Mouse (Mus musculus) heart, embryonic 14.5 days (tissue): Measurements from ENCODE around the gene Stim2. TPM values are rescaled to one million over a fixed set of nuclear protein-coding genes. Genes with fewer than 3 reads are reported as not detected.

Experiments
- ATAC-seq: fragments of 200-750 bp; cut with Nextera tagmentation; 2 replicates; pipeline ENCODE4 v1.8.0; 2017; ENCODE audit warnings: low read depth, moderate TSS enrichment; ENCODE audit not compliant: insufficient number of reproducible peaks, insufficient read depth, low FRiP score
- H3K27ac ChIP-seq, 2 experiments: fragments of 200-500 bp in 1 of 2; fragments of 300-500 bp in 1 of 2; sonication (generic) in 1 of 2; replicated peaks in 1 of 2; 2 replicates each; pipeline ENCODE4 v1.5.1; 2012 to 2014; ENCODE audit warnings: low read depth in 2 of 2, low read length in 2 of 2, control low read depth in 1 of 2, mild to moderate bottlenecking in 1 of 2, mixed read lengths in 1 of 2; ENCODE audit not compliant: control insufficient read depth in 1 of 2, insufficient read depth in 1 of 2
- H3K27me3 ChIP-seq: fragments of 300-500 bp; sonication (generic); 2 replicates; pipeline ENCODE4 v1.6.1; 2014; ENCODE audit warnings: mild to moderate bottlenecking, low read length, control low read depth; ENCODE audit not compliant: control insufficient read depth, insufficient read depth
- H3K36me3 ChIP-seq: fragments of 300-500 bp; sonication (generic); 2 replicates; pipeline ENCODE4 v1.6.1; 2014; ENCODE audit warnings: mild to moderate bottlenecking, control low read depth, low read length, mixed read lengths; ENCODE audit not compliant: control insufficient read depth, insufficient read depth
- H3K4me1 ChIP-seq, 2 experiments: fragments of 200-500 bp in 1 of 2; fragments of 300-500 bp in 1 of 2; sonication (generic) in 1 of 2; 2 replicates each; pipeline ENCODE4 v1.6.1; 2012 to 2014; ENCODE audit warnings: low read length in 2 of 2, control low read depth in 1 of 2, mixed read lengths in 1 of 2; ENCODE audit not compliant: control insufficient read depth in 2 of 2, insufficient read depth in 2 of 2
- H3K4me2 ChIP-seq: fragments of 300-500 bp; sonication (generic); 2 replicates; pipeline ENCODE4 v1.6.1; 2014; ENCODE audit warnings: mild to moderate bottlenecking, low read length
- H3K4me3 ChIP-seq, 2 experiments: fragments of 200-500 bp in 1 of 2; fragments of 300-500 bp in 1 of 2; sonication (generic) in 1 of 2; 2 replicates each; pipeline ENCODE4 v1.5.1; 2012 to 2014; ENCODE audit warnings: low read length in 2 of 2, mild to moderate bottlenecking in 2 of 2, control low read depth in 1 of 2, low read depth in 1 of 2, moderate library complexity in 1 of 2; ENCODE audit not compliant: control insufficient read depth in 1 of 2, insufficient read depth in 1 of 2
- H3K9ac ChIP-seq: fragments of 300-500 bp; sonication (generic); 2 replicates; pipeline ENCODE4 v1.6.1; 2014; ENCODE audit warnings: mild to moderate bottlenecking, low read length
- H3K9me3 ChIP-seq: fragments of 300-500 bp; sonication (generic); 2 replicates; pipeline ENCODE4 v1.6.1; 2016; ENCODE audit warnings: low read length, control low read depth; ENCODE audit not compliant: control insufficient read depth
- WGBS: fragments of 180-500 bp; shearing (Covaris S2); extraction: QIAGEN DNeasy Blood & Tissue Kit; methylation state at CpG from one replicate; pipeline ENCODE4 v1.1.7; 2014; 5-methylcytosine and 5-hydroxymethylcytosine counted together
- polyA plus RNA-seq: library from polyadenylated mRNA; unstranded; fragments of >200 nt; fragmentation: Nextera tagmentation; extraction: Ambion mirVana; gene quantifications from 2 replicates; pipeline ENCODE4 v1.2.1, GENCODE M21; 2014

Gene Stim2
- polyA plus RNA-seq, 1 experiment from 2014 or later: 18.1 TPM

DNA sequence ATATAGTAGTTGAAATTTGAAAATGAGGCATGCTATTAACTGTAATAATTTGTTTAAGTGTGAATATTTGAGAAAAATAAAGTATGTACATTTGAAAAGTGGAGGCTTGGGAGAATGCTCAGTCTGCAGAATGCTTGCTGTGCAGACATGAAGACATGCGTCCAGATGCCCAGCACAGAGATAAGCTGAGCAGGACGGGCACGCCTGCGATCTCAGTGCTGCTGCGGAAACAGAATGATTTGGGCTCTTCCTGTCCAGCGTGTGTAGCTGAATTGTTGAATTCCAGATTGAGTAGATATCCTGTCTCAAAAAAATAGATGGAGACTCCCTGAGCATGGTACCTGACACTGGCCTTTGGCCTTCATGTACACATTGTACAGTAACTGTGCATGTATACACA is 58.0 kb downstream of the Stim2 start:
- Histone ChIP-seq H3K9ac (no peak overlapping the region), H3K27ac (no peak overlapping the region), H3K4me3 (no peak overlapping the region), H3K4me1 (peaks cover 2% of the 10 kb centered on the region in 2 experiments; a peak in 1 of 4 replicates), H3K36me3 (peaks cover 10% of the 10 kb centered on the region; the same call in 1 of the 2 replicates), H3K27me3 (no peaks in the 10 kb centered on the region), H3K4me2 (no peak overlapping the region), H3K9me3 (0 out of 2 replicates have a peak, but pooled peaks cover 4% of the 10 kb centered on the region)
- ATAC-seq: no peak
- 50% methylated on average over 6 of the region's 6 CpGs for WGBS

GRCm38 (mm10) chr5:54059998-54060397 is 61.7 kb downstream of the Stim2 start:
- Histone ChIP-seq H3K9me3 (0 out of 2 replicates have a peak, but pooled peaks cover 4% of the 10 kb centered on the region), H3K4me3 (no peak overlapping the region), H3K27me3 (no peaks in the 10 kb centered on the region), H3K4me2 (no peak overlapping the region), H3K9ac (no peak overlapping the region), H3K36me3 (peaks cover 1% of the 10 kb centered on the region; the same call in 1 of the 2 replicates), H3K4me1 (peaks cover 2% of the 10 kb centered on the region in 2 experiments; a peak in 1 of 4 replicates), H3K27ac (no peak overlapping the region)
- 64% methylated on average over 6 of the region's 6 CpGs for WGBS
- ATAC-seq: no peak

DNA sequence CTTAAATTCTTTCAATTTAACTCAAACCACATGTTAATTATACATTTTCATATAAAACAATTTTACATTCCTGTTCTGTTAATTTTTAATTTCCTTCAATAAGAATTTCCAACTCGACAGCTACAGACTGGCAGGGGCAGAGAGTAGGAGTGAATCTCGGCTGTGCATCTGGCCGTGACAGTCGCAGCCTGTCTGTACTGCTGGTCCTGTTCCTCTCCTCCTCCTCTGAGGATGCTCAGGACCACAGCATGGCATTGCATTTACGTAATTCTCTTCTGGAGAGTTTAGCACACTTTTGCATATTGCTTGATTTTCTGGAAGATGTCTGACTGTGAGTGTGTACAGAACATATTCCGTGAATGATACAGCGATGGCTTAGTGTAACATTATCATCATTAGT is 63.8 kb downstream of the Stim2 start:
- no peak overlapping the region for H3K27ac ChIP-seq
- no peak overlapping the region for H3K4me3 ChIP-seq
- H3K9me3 ChIP-seq: 0 out of 2 replicates have a peak, but pooled peaks cover 4% of the 10 kb centered on the region
- no peaks in the 10 kb centered on the region for H3K27me3 ChIP-seq
- ATAC-seq: no peak
- no peak overlapping the region for H3K4me2 ChIP-seq
- 88% methylated on average over 7 of the region's 7 CpGs for WGBS
- H3K36me3 ChIP-seq: no peaks in the 10 kb centered on the region
- H3K9ac ChIP-seq: no peak overlapping the region
- peaks cover 0 to 2% of the 10 kb centered on the region in 2 experiments; a peak in 1 of 4 replicates for H3K4me1 ChIP-seq

- Histone ChIP-seq H3K27me3 (no peaks in the 10 kb centered on the region), H3K4me1 (no peaks in the 10 kb centered on the region), H3K27ac (no peak overlapping the region), H3K4me2 (no peak overlapping the region), H3K9ac (no peak overlapping the region), H3K4me3 (no peak overlapping the region), H3K36me3 (no peaks in the 10 kb centered on the region), H3K9me3 (no peaks in the 10 kb centered on the region)
- 88% methylated on average over 3 of the region's 3 CpGs for WGBS
- ATAC-seq: no peak
These were observed 69.3 kb downstream of the Stim2 start for GRCm38 (mm10) chr5:54067591-54067990.

DNA sequence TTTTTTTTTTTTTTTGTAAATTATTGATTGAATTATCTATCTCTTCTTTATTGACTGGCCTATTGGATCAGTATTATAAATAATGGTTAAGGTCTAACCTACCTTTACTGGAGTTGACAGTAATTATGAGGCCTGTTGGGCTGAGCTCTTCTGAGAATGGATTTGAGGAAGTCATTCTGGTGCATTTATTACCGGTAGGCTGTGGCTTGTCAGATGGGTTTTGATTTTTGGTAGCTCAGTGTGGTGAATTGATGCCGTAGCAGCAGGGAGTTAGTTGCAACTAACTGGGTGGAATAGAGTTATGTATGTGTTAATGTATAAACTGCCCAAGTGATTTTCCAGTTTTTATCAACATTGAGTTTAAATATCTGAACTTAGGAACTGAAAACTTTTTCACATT is 72.2 kb downstream of the Stim2 start:
- no peak overlapping the region for H3K9ac ChIP-seq
- H3K9me3 ChIP-seq: no peaks in the 10 kb centered on the region
- no peaks in the 10 kb centered on the region for H3K27me3 ChIP-seq
- ATAC-seq: no peak
- H3K4me2 ChIP-seq: no peak overlapping the region
- peaks cover 0 to 10% of the 10 kb centered on the region in 2 experiments; a peak in 1 of 4 replicates for H3K4me1 ChIP-seq
- no peak overlapping the region for H3K27ac ChIP-seq
- H3K36me3 ChIP-seq: no peaks in the 10 kb centered on the region
- H3K4me3 ChIP-seq: no peak overlapping the region
- 84% methylated on average over 2 of the region's 2 CpGs for WGBS

DNA sequence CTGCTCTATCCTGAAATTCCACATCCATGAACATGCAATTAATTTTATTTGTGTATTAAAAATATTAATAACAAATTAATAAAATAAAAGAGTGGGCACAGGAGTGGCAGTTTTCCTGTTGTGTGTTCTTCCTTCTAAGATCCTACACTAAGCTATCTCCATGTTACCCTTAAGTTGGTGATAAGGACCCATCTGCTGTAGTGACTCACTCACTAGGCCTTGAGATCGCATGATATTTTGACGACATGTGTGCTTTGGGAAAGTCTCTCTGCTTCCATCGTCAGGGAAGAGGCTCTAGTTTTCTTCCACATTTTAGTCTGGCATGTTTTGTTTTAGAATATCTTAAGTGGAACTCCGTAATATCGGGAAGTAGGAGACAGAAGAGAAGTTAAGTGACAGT is 73.0 kb downstream of the Stim2 start:
- Histone ChIP-seq H3K36me3 (no peaks in the 10 kb centered on the region), H3K27me3 (no peaks in the 10 kb centered on the region), H3K4me3 (no peak overlapping the region), H3K9ac (no peak overlapping the region), H3K27ac (no peak overlapping the region), H3K4me2 (no peak overlapping the region), H3K4me1 (peaks cover 0 to 10% of the 10 kb centered on the region in 2 experiments; a peak in 1 of 4 replicates), H3K9me3 (no peaks in the 10 kb centered on the region)
- no peak for ATAC-seq
- 55% methylated on average over 5 of the region's 5 CpGs for WGBS

GRCm38 (mm10) chr5:54071705-54072104 is 73.4 kb downstream of the Stim2 start:
- Histone ChIP-seq H3K36me3 (no peaks in the 10 kb centered on the region), H3K27me3 (no peaks in the 10 kb centered on the region), H3K27ac (no peak overlapping the region), H3K4me3 (no peak overlapping the region), H3K9me3 (no peaks in the 10 kb centered on the region), H3K4me2 (no peak overlapping the region), H3K9ac (no peak overlapping the region), H3K4me1 (peaks cover 0 to 10% of the 10 kb centered on the region in 2 experiments; a peak in 1 of 4 replicates)
- WGBS: 79% methylated on average over 7 of the region's 7 CpGs
- ATAC-seq: no peak

DNA sequence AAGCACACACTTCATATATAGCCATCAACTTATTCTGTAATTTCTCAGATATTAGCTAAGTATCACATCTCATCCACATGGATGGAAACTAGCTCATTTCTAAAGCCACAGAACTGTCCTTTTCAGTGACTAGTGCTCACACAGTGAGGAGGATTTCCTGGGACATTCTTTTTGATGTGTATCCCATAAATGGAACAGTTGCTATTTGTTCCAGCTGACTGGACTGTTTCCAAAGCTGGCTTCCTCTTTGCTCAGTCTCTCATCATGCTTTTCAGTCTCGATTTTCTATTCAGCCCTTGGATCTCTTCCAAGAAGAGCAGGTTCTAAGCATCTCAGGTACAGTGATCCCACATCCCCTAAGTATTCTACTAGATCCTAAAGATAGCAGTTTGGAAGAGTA is 75.0 kb downstream of the Stim2 start:
- no peak for ATAC-seq
- Histone ChIP-seq H3K9ac (no peak overlapping the region), H3K27me3 (no peaks in the 10 kb centered on the region), H3K36me3 (no peaks in the 10 kb centered on the region), H3K4me3 (no peak overlapping the region), H3K4me2 (no peak overlapping the region), H3K4me1 (peaks cover 0 to 10% of the 10 kb centered on the region in 2 experiments; a peak in 1 of 4 replicates), H3K27ac (0 out of 4 replicates have a peak overlapping the region, but pooled peaks of 1 of the 2 experiments have one; percentile 25), H3K9me3 (no peaks in the 10 kb centered on the region)
- WGBS: 0% methylated on average over 1 of the region's 1 CpGs
